Mouse (Mus musculus): ENCODE measurements around the gene Fgr. TPM values are rescaled to one million over a fixed set of nuclear protein-coding genes. Genes with fewer than 3 reads are reported as not detected.

The Fgr gene
- polyA plus RNA-seq, 1 experiment from 2014 or later: 0.06 TPM

- H3K36me3 ChIP-seq: no peaks in the 10 kb centered on the region
- no peak overlapping the region for H3K9ac ChIP-seq (replicated peaks)
- no peak overlapping the region for H3K4me2 ChIP-seq (replicated peaks)
- H3K9me3 ChIP-seq: no peaks in the 10 kb centered on the region
- no peak overlapping the region for H3K27ac ChIP-seq (replicated peaks)
- peaks cover 7% of the 10 kb centered on the region for H3K4me1 ChIP-seq
- H3K27me3 ChIP-seq: peaks cover 17% of the 10 kb centered on the region
- no peak for ATAC-seq (replicated peaks)
- no peak overlapping the region for H3K4me3 ChIP-seq
- 56% methylated on average over 5 of the region's 5 CpGs for WGBS
Observed at GRCm38 (mm10) chr4:132977597-132977996, 3.7 kb downstream of the Fgr start.

- Histone ChIP-seq H3K4me1 (peaks cover 11% of the 10 kb centered on the region), H3K9me3 (no peaks in the 10 kb centered on the region), H3K27me3 (peaks cover 10% of the 10 kb centered on the region), H3K9ac (replicated peaks) (no peak overlapping the region), H3K4me2 (replicated peaks) (no peak overlapping the region), H3K27ac (replicated peaks) (no peak overlapping the region), H3K36me3 (no peaks in the 10 kb centered on the region), H3K4me3 (no peak overlapping the region)
- no peak for ATAC-seq (replicated peaks)
- 53% methylated on average over 2 of the region's 2 CpGs for WGBS
Observed at GRCm38 (mm10) chr4:132979186-132979585, 5.3 kb downstream of the Fgr start.

DNA sequence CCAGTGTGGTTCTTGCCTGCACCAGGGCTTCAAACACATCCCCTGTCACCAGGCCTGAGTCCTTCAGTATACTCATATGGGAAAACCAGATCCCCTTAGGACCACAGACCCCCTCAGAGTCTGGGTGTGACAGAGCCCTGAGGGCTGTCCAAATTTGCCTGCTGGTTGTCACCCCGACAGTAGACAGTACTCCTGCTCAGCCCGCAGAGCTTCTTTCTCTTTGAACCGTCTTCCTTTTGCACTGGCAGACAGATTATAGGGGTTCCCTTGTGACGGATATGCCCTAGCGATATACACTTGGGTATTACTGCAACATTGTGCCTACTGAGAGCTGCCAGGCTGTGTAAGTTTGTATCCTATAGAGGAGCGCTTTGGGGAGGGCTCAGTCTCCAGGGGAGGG is 7.7 kb downstream of the Fgr start:
- H3K4me2 ChIP-seq (replicated peaks): no peak overlapping the region
- no peak overlapping the region for H3K9ac ChIP-seq (replicated peaks)
- no peak overlapping the region for H3K4me3 ChIP-seq
- H3K36me3 ChIP-seq: no peaks in the 10 kb centered on the region
- no peak overlapping the region for H3K27ac ChIP-seq (replicated peaks)
- peaks cover 5% of the 10 kb centered on the region for H3K4me1 ChIP-seq
- H3K9me3 ChIP-seq: no peaks in the 10 kb centered on the region
- 72% methylated on average over 6 of the region's 6 CpGs for WGBS
- peaks cover 5% of the 10 kb centered on the region; the same call in 1 of the 2 replicates for H3K27me3 ChIP-seq
- no peak for ATAC-seq (replicated peaks)

GRCm38 (mm10) chr4:132982999-132983398 is 9.1 kb downstream of the Fgr start:
- 82% methylated on average over 6 of the region's 6 CpGs for WGBS
- Histone ChIP-seq H3K4me2 (replicated peaks) (no peak overlapping the region), H3K4me3 (no peak overlapping the region), H3K9ac (replicated peaks) (no peak overlapping the region), H3K27me3 (no peaks in the 10 kb centered on the region), H3K27ac (replicated peaks) (no peak overlapping the region), H3K9me3 (no peaks in the 10 kb centered on the region), H3K4me1 (peaks cover 5% of the 10 kb centered on the region), H3K36me3 (no peaks in the 10 kb centered on the region)
- no peak for ATAC-seq (replicated peaks)

GRCm38 (mm10) chr4:132983664-132984512 is 10.0 kb downstream of the Fgr start:
- H3K4me1 ChIP-seq: peaks cover 5% of the 10 kb centered on the region
- ATAC-seq (replicated peaks): peak; percentile 41
- H3K9me3 ChIP-seq: no peaks in the 10 kb centered on the region
- 44% methylated on average over 7 of the region's 7 CpGs for WGBS
- peak overlapping the region; percentile 41 for H3K27ac ChIP-seq (replicated peaks)
- H3K36me3 ChIP-seq: no peaks in the 10 kb centered on the region
- H3K27me3 ChIP-seq: no peaks in the 10 kb centered on the region
- no peak overlapping the region for H3K9ac ChIP-seq (replicated peaks)
- no peak overlapping the region for H3K4me2 ChIP-seq (replicated peaks)
- H3K4me3 ChIP-seq: no peak overlapping the region

GRCm38 (mm10) chr4:132988581-132989355 is 14.9 kb downstream of the Fgr start:
- H3K4me2 ChIP-seq (replicated peaks): no peak overlapping the region
- H3K9me3 ChIP-seq: no peaks in the 10 kb centered on the region
- no peaks in the 10 kb centered on the region for H3K27me3 ChIP-seq
- 87% methylated on average over 6 of the region's 6 CpGs for WGBS
- no peak overlapping the region for H3K4me3 ChIP-seq
- no peaks in the 10 kb centered on the region for H3K36me3 ChIP-seq
- no peak overlapping the region for H3K27ac ChIP-seq (replicated peaks)
- peaks cover 5% of the 10 kb centered on the region for H3K4me1 ChIP-seq
- no peak for ATAC-seq (replicated peaks)
- no peak overlapping the region for H3K9ac ChIP-seq (replicated peaks)

DNA sequence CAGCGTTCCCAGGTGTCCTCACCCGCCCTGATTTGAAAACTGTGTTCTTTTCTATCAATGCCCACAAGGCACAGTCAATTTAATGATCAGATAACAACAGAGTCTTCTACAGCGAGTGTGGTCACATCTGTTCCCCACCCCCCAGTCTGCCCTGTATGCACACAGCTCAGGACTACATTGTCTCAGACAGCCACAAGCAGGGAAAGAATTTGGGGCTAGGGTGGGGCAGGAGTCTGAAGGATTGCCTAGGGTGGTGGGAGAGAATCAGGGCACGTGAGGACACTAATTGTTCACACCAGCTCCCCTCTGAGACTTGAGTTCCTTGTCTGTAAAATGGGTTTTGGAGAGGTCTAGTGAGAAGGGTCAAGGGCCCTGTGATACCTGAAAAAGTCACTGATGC is 19.7 kb downstream of the Fgr start:
- no peaks in the 10 kb centered on the region for H3K9me3 ChIP-seq
- WGBS: 67% methylated on average over 4 of the region's 4 CpGs
- H3K36me3 ChIP-seq: no peaks in the 10 kb centered on the region
- ATAC-seq (replicated peaks): no peak
- H3K4me1 ChIP-seq: no peaks in the 10 kb centered on the region
- no peak overlapping the region for H3K4me3 ChIP-seq
- no peak overlapping the region for H3K27ac ChIP-seq (replicated peaks)
- no peaks in the 10 kb centered on the region for H3K27me3 ChIP-seq
- no peak overlapping the region for H3K9ac ChIP-seq (replicated peaks)
- no peak overlapping the region for H3K4me2 ChIP-seq (replicated peaks)

DNA sequence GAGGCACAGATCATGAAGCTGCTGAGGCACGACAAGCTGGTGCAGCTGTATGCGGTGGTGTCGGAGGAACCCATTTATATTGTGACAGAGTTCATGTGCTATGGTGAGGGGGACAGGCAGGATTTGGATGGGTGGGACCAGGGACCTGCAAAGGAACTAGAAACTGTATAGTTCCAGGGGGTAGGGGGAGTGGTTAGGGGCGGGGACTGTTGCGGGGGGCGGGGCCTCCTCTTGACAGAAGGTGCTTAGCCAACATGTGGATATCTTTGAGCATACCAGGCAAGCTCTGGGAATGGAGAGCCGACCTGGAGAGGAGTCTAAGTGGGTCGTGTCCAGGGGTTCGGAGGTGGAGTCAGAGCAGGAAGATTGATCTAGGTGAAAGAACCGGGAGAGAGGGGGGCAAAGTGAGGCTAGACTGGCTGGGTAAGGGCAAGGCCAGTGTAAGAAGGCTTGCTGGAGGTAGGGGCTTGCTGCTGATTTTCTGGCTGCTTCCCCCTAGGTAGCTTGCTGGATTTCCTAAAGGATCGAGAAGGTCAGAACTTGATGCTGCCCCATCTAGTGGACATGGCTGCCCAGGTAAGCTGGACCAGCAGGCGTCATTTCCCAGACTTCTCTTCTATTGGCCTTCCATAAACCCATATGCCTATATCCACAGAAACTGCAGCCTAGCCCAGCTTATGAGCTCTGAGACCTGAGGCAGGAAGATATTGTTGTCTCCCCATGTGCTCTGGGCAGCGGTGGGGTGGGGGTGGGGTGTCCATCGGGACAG is 23.8 kb downstream of the Fgr start:
- H3K4me2 ChIP-seq (replicated peaks): no peak overlapping the region
- no peak overlapping the region for H3K27ac ChIP-seq (replicated peaks)
- WGBS: 53% methylated on average over 13 of the region's 14 CpGs
- no peak for ATAC-seq (replicated peaks)
- H3K36me3 ChIP-seq: no peaks in the 10 kb centered on the region
- H3K9me3 ChIP-seq: no peaks in the 10 kb centered on the region
- peaks cover 4% of the 10 kb centered on the region for H3K4me1 ChIP-seq
- no peaks in the 10 kb centered on the region for H3K27me3 ChIP-seq
- no peak overlapping the region for H3K4me3 ChIP-seq
- no peak overlapping the region for H3K9ac ChIP-seq (replicated peaks)

- no peak overlapping the region for H3K4me3 ChIP-seq
- no peak overlapping the region for H3K4me2 ChIP-seq (replicated peaks)
- H3K36me3 ChIP-seq: no peaks in the 10 kb centered on the region
- peak overlapping the region; percentile 62 for H3K27ac ChIP-seq (replicated peaks)
- 12% methylated on average over 10 of the region's 10 CpGs for WGBS
- no peaks in the 10 kb centered on the region for H3K9me3 ChIP-seq
- no peak overlapping the region for H3K9ac ChIP-seq (replicated peaks)
- H3K27me3 ChIP-seq: no peaks in the 10 kb centered on the region
- peaks cover 16% of the 10 kb centered on the region for H3K4me1 ChIP-seq
- ATAC-seq (replicated peaks): peak; percentile 53
Observed at GRCm38 (mm10) chr4:133002896-133003295, 29.0 kb downstream of the Fgr start.

DNA sequence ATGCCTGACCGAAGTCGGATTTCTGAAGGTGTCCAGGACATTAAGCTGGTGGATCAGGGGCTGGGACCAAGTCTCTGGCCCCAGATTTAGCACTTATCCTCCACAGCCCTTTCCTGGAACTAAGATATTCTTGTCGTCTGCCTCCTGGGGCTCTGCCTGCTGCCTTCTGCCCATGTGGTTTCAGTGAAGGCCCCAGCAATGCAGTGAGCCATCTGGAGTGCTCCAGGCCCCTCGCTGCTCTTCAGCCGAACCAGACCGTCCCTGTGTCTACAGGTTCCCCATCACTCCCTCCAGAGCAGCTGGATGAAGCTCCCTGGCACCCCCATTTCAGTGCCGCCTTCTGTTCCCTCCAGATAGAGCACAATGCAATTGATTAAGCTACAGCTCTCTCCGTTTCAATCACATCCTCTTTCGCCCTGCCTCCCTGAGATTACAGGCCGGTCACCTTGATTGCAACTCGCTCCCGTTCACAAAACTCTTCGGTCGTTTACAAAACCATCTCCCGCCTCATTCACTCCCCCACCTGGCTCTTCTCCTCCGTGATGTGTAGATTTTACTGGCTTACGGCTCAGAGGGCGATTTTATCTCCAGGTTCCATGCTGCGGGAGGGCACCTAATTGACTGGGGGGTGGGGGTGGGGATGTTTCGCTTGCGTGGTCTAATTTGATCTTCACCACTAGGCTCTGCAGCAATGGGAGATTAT is 29.6 kb downstream of the Fgr start:
- Histone ChIP-seq H3K36me3 (no peaks in the 10 kb centered on the region), H3K4me2 (replicated peaks) (no peak overlapping the region), H3K4me3 (no peak overlapping the region), H3K4me1 (peaks cover 16% of the 10 kb centered on the region), H3K9ac (replicated peaks) (no peak overlapping the region), H3K27me3 (no peaks in the 10 kb centered on the region), H3K9me3 (no peaks in the 10 kb centered on the region), H3K27ac (replicated peaks) (peak overlapping the region; percentile 62)
- whole genome bisulfite sequencing: 36% methylated on average over 21 of the region's 21 CpGs
- peak; percentile 59 for ATAC-seq (replicated peaks)

DNA sequence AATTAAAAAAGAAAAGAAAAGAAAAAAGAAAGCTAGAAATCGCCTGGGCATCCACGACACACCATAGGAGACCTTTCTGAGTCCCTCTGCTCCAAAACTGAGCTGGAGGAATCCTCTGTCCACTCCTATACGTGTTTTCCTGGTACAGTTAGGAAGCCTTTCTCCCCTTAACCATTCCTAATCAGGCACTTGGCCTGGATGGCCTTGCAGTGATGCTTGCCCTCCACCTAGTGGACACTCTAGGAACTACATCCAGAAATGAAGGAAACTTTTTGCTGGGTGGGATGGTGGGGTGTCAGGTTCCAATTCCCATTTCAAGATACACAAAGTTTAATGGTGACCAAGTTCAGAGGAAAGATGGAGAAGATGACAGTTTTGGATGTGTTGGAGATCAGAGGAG is 31.3 kb downstream of the Fgr start:
- H3K36me3 ChIP-seq: no peaks in the 10 kb centered on the region
- H3K4me1 ChIP-seq: peaks cover 16% of the 10 kb centered on the region
- H3K4me2 ChIP-seq (replicated peaks): no peak overlapping the region
- no peaks in the 10 kb centered on the region for H3K9me3 ChIP-seq
- WGBS: 10% methylated on average over 3 of the region's 3 CpGs
- ATAC-seq (replicated peaks): peak; percentile 45; the same call in 1 of the 2 replicates
- no peak overlapping the region for H3K27ac ChIP-seq (replicated peaks)
- H3K27me3 ChIP-seq: peaks cover 7% of the 10 kb centered on the region
- no peak overlapping the region for H3K4me3 ChIP-seq
- no peak overlapping the region for H3K9ac ChIP-seq (replicated peaks)

Data from forebrain, embryonic 15.5 days (tissue).